Mouse (Mus musculus) telencephalon, adult 2 months (tissue): Measurements from ENCODE around the gene Plin3.
A peak's percentile ranks its signal among the peaks of the same experiment; 100 is the strongest.

Experiments
- DNase-seq: peaks from one replicate; pipeline ENCODE4 v3.0.0-alpha.2; 2011; ENCODE audit warnings: low read depth, low spot score

Gene Plin3

GRCm38 (mm10) chr17:56251136-56251829, 41.4 kb downstream of the Plin3 start:
- peak; percentile 83 for DNase-seq

DNA sequence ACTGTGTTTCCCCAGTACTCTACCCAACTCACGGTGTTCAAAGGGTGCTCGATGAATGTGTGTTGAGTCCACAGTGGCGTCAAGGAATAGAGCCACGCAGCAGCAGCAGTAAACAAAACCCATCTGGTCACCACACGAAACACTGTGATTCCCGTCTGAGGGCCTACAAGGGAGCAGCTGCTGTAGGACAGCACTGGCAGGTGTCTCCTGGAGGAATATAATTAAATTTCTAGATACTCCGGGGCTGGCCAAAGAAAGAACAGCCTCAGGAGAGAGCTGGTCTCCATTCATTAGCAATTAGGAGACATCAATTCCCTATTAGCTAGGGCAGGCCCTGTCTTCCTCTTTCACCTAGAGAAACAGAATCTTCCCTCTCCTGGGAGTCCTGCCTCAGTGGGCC, 47.1 kb downstream of the Plin3 start:
- no peak for DNase-seq

DNA sequence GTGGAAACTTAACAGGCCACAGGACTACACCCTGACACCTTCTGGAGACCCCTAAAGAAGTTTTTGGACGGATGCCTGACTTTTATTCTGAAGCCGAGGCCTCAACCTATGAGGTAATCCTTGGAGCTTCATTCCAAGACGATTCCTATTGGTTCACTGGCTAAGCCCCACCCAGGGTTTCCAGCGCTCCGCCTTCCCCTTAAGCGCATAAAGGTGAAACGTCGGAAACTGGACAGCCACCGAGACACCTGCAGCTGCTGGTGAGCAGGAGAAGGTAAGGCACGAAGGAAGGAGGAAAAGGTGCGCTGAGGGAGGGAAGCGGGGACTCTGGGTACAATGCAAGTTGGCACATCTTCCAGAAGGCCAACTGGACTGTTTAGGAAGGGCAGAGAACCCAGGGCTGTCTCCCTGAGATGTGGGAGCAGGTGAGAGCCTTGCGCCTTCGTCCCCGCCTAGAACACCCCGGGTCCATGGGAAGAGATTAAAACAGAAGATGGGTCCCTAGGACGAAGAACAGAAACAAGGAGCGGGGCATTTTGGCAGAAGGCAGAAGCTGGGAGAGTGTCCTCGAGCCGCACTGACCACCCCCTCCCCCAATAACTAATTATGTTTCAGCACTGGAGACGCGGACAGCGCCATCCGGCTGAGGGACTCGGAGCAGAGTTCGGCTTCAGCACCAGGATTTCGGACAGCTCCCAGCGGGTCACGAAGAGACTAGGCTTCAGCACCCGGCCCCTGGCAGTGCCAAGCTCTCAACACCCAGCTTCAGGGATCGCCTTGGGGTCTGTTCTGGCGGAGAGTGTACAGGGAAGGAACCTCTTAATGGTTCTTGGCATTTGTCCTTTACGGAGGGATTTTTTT, 50.9 kb downstream of the Plin3 start:
- DNase-seq: peak; percentile 76

- peak; percentile 84 for DNase-seq
Measured at GRCm38 (mm10) chr17:56233818-56234469, 58.7 kb downstream of the Plin3 start.

DNA sequence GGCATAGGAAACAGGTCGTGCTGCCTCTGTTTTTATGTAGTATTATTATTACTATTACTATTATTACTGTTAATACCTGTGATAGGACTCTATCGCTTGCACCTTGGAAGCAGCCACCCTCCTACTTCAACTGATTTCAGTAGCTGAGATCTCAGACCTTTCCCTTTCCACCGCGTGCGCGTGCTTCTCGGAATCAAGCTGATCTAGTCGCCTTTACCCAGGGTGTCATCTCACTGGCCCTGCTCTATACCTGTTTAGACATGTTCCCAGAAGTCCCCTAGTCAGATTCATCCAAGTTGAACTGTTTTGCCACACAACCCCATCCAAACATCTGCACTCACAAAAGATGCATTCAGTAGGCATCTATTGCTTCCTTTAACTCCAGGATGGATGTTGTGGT, 59.3 kb downstream of the Plin3 start:
- DNase-seq: no peak

GRCm38 (mm10) chr17:56229943-56230342, 62.7 kb downstream of the Plin3 start:
- DNase-seq: peak; percentile 82
